Mouse (Mus musculus): Measurements from ENCODE around the gene Specc1. TPM values are rescaled to one million over a fixed set of nuclear protein-coding genes. Genes with fewer than 3 reads are reported as not detected.

Gene Specc1
- total and polyA plus RNA-seq, 3 experiments = 2.5 to 5.8 TPM; not detected in 1

DNA sequence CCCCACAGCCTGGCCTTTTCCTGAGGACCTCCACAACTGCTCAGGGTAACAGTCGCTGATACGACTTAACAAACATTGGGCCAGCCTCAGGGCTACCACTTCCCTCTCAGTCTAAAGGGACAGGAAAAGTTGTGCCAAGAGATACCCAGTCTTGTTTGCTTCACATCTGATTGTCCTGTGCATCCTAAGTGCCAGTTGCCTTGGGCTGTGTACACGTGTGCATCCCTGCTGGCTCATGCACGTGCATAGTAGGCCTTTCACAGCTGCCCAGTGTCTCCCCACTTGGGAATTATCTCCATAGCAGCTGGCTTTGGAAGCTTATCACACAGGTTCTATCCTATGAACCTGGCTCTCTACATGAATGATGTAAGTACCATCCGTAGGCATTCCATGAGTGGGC, 266.9 kb downstream of the Specc1 start:
- peaks cover 0 to 11% of the 10 kb centered on the region in 2 experiments; a peak in 2 of 4 replicates for H3K4me1 ChIP-seq (ENCODE audit: control insufficient read depth in 1 of 2, insufficient read depth in 2 of 2, low read length in 2 of 2)
- H3K36me3 ChIP-seq (ENCODE audit: control insufficient read depth in 1 of 2, insufficient read depth in 2 of 2, low read length in 2 of 2) = 0 out of 4 replicates have a peak, but pooled peaks cover 0 to 2% of the 10 kb centered on the region in 2 experiments
- no peak overlapping the region for H3K4me3 ChIP-seq (ENCODE audit: control insufficient read depth in 1 of 2, insufficient read depth in 1 of 2, low read depth in 2 of 2, low read length in 2 of 2)
- no peaks in the 10 kb centered on the region for H3K27me3 ChIP-seq (ENCODE audit: control insufficient read depth in 1 of 2, insufficient read depth in 2 of 2, low read length in 2 of 2)
- H3K27ac ChIP-seq (ENCODE audit: control insufficient read depth, low read depth, low read length) = no peak overlapping the region
- no peak for DNase-seq (ENCODE audit: low read depth, low spot score)
- TF ChIP-seq TCF12 (IDR thresholded peaks at IDR 0.05; ENCODE audit: low read depth, low read length) = no peak
- TF ChIP-seq ZNF384 (IDR thresholded peaks at IDR 0.05; ENCODE audit: low read depth, low read length) = no peak
- TF ChIP-seq ZC3H11A (IDR thresholded peaks at IDR 0.05; ENCODE audit: low read depth, low read length) = no peak
- TF ChIP-seq E2F4 (IDR thresholded peaks at IDR 0.05; ENCODE audit: borderline replicate concordance, low read depth, low read length) = no peak
- no peak for TF ChIP-seq EP300 (IDR thresholded peaks at IDR 0.05; ENCODE audit: low read depth in 1 of 2, low read length in 2 of 2)
- TF ChIP-seq MAZ (IDR thresholded peaks at IDR 0.05; ENCODE audit: low read depth, low read length) = no peak
- TF ChIP-seq NRF1 (IDR thresholded peaks at IDR 0.05; ENCODE audit: insufficient read depth, low read depth, low read length, poor library complexity, severe bottlenecking) = no peak
- no peak for TF ChIP-seq POLR2AphosphoS2 (IDR thresholded peaks at IDR 0.05; ENCODE audit: low read length)
- no peak for TF ChIP-seq USF1 (IDR thresholded peaks at IDR 0.05; ENCODE audit: low read depth, low read length)
- no peak for TF ChIP-seq MYC (IDR thresholded peaks at IDR 0.05; ENCODE audit: low read depth, low read length)
- no peak for TF ChIP-seq GATA1 (IDR thresholded peaks at IDR 0.05; ENCODE audit: low read depth, low read length)
- no peak for TF ChIP-seq BHLHE40 (IDR thresholded peaks at IDR 0.05; ENCODE audit: borderline replicate concordance, low read depth, low read length)
- TF ChIP-seq TAL1 (IDR thresholded peaks at IDR 0.05; ENCODE audit: low read length) = no peak
- TF ChIP-seq UBTF (IDR thresholded peaks at IDR 0.05; ENCODE audit: borderline replicate concordance, insufficient read depth, low read depth, low read length) = no peak
- no peak for TF ChIP-seq ZKSCAN1 (IDR thresholded peaks at IDR 0.05; ENCODE audit: low read depth, low read length)
- no peak for TF ChIP-seq KAT2A (conservative IDR thresholded peaks at IDR 0.05; ENCODE audit: low read depth, low read length)
- no peak for TF ChIP-seq ELF1 (IDR thresholded peaks at IDR 0.05; ENCODE audit: low read depth, low read length)
- TF ChIP-seq CHD2 (IDR thresholded peaks at IDR 0.05; ENCODE audit: low read length) = no peak
- no peak for TF ChIP-seq RAD21 (IDR thresholded peaks at IDR 0.05; ENCODE audit: low read depth, low read length)
- H3K9me3 ChIP-seq (replicated peaks; ENCODE audit: insufficient read depth, low read length) = no peaks in the 10 kb centered on the region
- H3K79me2 ChIP-seq (ENCODE audit: control insufficient read depth, insufficient read depth, low read length, poor library complexity) = no peaks in the 10 kb centered on the region
- no peak overlapping the region for H3K9ac ChIP-seq (ENCODE audit: control insufficient read depth, low read depth, low read length, poor library complexity, severe bottlenecking)

GRCm38 (mm10) chr11:62223962-62224361, 267.4 kb downstream of the Specc1 start:
- Histone ChIP-seq H3K4me3 (ENCODE audit: control insufficient read depth in 1 of 2, insufficient read depth in 1 of 2, low read depth in 2 of 2, low read length in 2 of 2) (no peak overlapping the region), H3K79me2 (ENCODE audit: control insufficient read depth, insufficient read depth, low read length, poor library complexity) (no peaks in the 10 kb centered on the region), H3K9me3 (replicated peaks; ENCODE audit: insufficient read depth, low read length) (no peaks in the 10 kb centered on the region), H3K27ac (ENCODE audit: control insufficient read depth, low read depth, low read length) (no peak overlapping the region), H3K36me3 (ENCODE audit: control insufficient read depth in 1 of 2, insufficient read depth in 2 of 2, low read length in 2 of 2) (0 out of 4 replicates have a peak, but pooled peaks cover 0 to 2% of the 10 kb centered on the region in 2 experiments), H3K4me1 (ENCODE audit: control insufficient read depth in 1 of 2, insufficient read depth in 2 of 2, low read length in 2 of 2) (peaks cover 0 to 10% of the 10 kb centered on the region in 2 experiments; a peak in 2 of 4 replicates), H3K9ac (ENCODE audit: control insufficient read depth, low read depth, low read length, poor library complexity, severe bottlenecking) (no peak overlapping the region), H3K27me3 (ENCODE audit: control insufficient read depth in 1 of 2, insufficient read depth in 2 of 2, low read length in 2 of 2) (no peaks in the 10 kb centered on the region)
- DNase-seq (ENCODE audit: low read depth, low spot score) = peak; percentile 58
- TF ChIP-seq ETS1 (IDR thresholded peaks at IDR 0.05; ENCODE audit: low read depth, low read length) = no peak
- no peak for TF ChIP-seq GABPA (IDR thresholded peaks at IDR 0.05; ENCODE audit: low read depth, low read length)
- TF ChIP-seq CHD2 (IDR thresholded peaks at IDR 0.05; ENCODE audit: low read length) = no peak
- no peak for TF ChIP-seq POLR2AphosphoS2 (IDR thresholded peaks at IDR 0.05; ENCODE audit: low read length)
- no peak for TF ChIP-seq MAZ (IDR thresholded peaks at IDR 0.05; ENCODE audit: low read depth, low read length)
- no peak for TF ChIP-seq POLR2AphosphoS5 (IDR thresholded peaks at IDR 0.05; ENCODE audit: borderline replicate concordance, low read depth, low read length)
- no peak for TF ChIP-seq POLR2A (IDR thresholded peaks at IDR 0.05; ENCODE audit: control insufficient read depth in 1 of 2, insufficient read depth in 1 of 2, low read depth in 1 of 2, low read length in 2 of 2, poor library complexity in 1 of 2)
- TF ChIP-seq MAX (IDR thresholded peaks at IDR 0.05; ENCODE audit: low read length) = peak; percentile 67
